Mouse (Mus musculus): ENCODE results near the gene Myo1d. TPM values are rescaled to one million over a fixed set of nuclear protein-coding genes. Genes with fewer than 3 reads are reported as not detected.

The Myo1d gene
- polyA plus RNA-seq, 1 experiment from 2014 or later = 1.8 TPM

- peaks cover 21% of the 10 kb centered on the region for H3K4me1 ChIP-seq (replicated peaks)
- ATAC-seq (ENCODE audit: low read depth) = no peak
- H3K4me2 ChIP-seq = no peak overlapping the region
- H3K9ac ChIP-seq = no peak overlapping the region
- H3K36me3 ChIP-seq = no peaks in the 10 kb centered on the region
- 66% methylated on average over 2 of the region's 2 CpGs for WGBS
- no peaks in the 10 kb centered on the region for H3K9me3 ChIP-seq
- no peak overlapping the region for H3K27ac ChIP-seq (replicated peaks)
- no peak overlapping the region for H3K4me3 ChIP-seq
- H3K27me3 ChIP-seq = 0 out of 2 replicates have a peak, but pooled peaks cover 3% of the 10 kb centered on the region
Observed at GRCm38 (mm10) chr11:80522852-80523251, 257.0 kb downstream of the Myo1d start.

- 63% methylated on average over 2 of the region's 2 CpGs for WGBS
- no peak overlapping the region for H3K9ac ChIP-seq
- ATAC-seq (ENCODE audit: low read depth) = no peak
Observed at GRCm38 (mm10) chr11:80521148-80521547, 258.7 kb downstream of the Myo1d start.

GRCm38 (mm10) chr11:80518421-80519367, 261.1 kb downstream of the Myo1d start:
- Histone ChIP-seq H3K4me2 (0 out of 2 replicates have a peak overlapping the region, but pooled peaks have one; percentile 3), H3K9ac (peak overlapping the region; percentile 34), H3K27ac (replicated peaks) (peak overlapping the region; percentile 83), H3K36me3 (no peaks in the 10 kb centered on the region), H3K27me3 (0 out of 2 replicates have a peak, but pooled peaks cover 3% of the 10 kb centered on the region), H3K4me3 (no peak overlapping the region), H3K4me1 (replicated peaks) (peaks cover 33% of the 10 kb centered on the region), H3K9me3 (no peaks in the 10 kb centered on the region)
- 12% methylated on average over 9 of the region's 9 CpGs for WGBS
- ATAC-seq (ENCODE audit: low read depth) = peak; percentile 94

More at GRCm38 (mm10) chr11:80521148-80521547, 258.7 kb downstream of the Myo1d start:
- Histone ChIP-seq H3K27ac (replicated peaks) (no peak overlapping the region), H3K4me3 (no peak overlapping the region), H3K4me1 (replicated peaks) (peaks cover 24% of the 10 kb centered on the region), H3K9me3 (no peaks in the 10 kb centered on the region), H3K27me3 (0 out of 2 replicates have a peak, but pooled peaks cover 3% of the 10 kb centered on the region), H3K4me2 (no peak overlapping the region), H3K36me3 (no peaks in the 10 kb centered on the region)

GRCm38 (mm10) chr11:80515895-80516294, 263.9 kb downstream of the Myo1d start:
- H3K36me3 ChIP-seq = no peaks in the 10 kb centered on the region
- H3K4me3 ChIP-seq = no peak overlapping the region
- H3K9me3 ChIP-seq = no peaks in the 10 kb centered on the region
- peaks cover 48% of the 10 kb centered on the region for H3K4me1 ChIP-seq (replicated peaks)
- H3K4me2 ChIP-seq = no peak overlapping the region
- H3K27ac ChIP-seq (replicated peaks) = no peak overlapping the region
- H3K27me3 ChIP-seq = peaks cover 8% of the 10 kb centered on the region; the same call in 1 of the 2 replicates
- H3K9ac ChIP-seq = no peak overlapping the region
- 89% methylated on average over 8 of the region's 8 CpGs for WGBS
- ATAC-seq (ENCODE audit: low read depth) = no peak

- no peak for ATAC-seq (ENCODE audit: low read depth)
- H3K9ac ChIP-seq = no peak overlapping the region
- 45% methylated on average over 1 of the region's 1 CpGs for WGBS
- H3K36me3 ChIP-seq = no peaks in the 10 kb centered on the region
- H3K27ac ChIP-seq (replicated peaks) = no peak overlapping the region
- H3K4me2 ChIP-seq = no peak overlapping the region
- peaks cover 14% of the 10 kb centered on the region for H3K27me3 ChIP-seq
- H3K4me1 ChIP-seq (replicated peaks) = peaks cover 48% of the 10 kb centered on the region
- no peaks in the 10 kb centered on the region for H3K9me3 ChIP-seq
- H3K4me3 ChIP-seq = no peak overlapping the region
Observed at GRCm38 (mm10) chr11:80515346-80515745, 264.5 kb downstream of the Myo1d start.

- no peak overlapping the region for H3K4me3 ChIP-seq
- no peak for ATAC-seq (ENCODE audit: low read depth)
- no peak overlapping the region for H3K27ac ChIP-seq (replicated peaks)
- 45% methylated on average over 7 of the region's 7 CpGs for WGBS
- H3K9ac ChIP-seq = no peak overlapping the region
- H3K9me3 ChIP-seq = no peaks in the 10 kb centered on the region
- peaks cover 43% of the 10 kb centered on the region for H3K4me1 ChIP-seq (replicated peaks)
- peaks cover 17% of the 10 kb centered on the region for H3K27me3 ChIP-seq
- no peaks in the 10 kb centered on the region for H3K36me3 ChIP-seq
- no peak overlapping the region for H3K4me2 ChIP-seq
Observed at GRCm38 (mm10) chr11:80513796-80514195, 266.0 kb downstream of the Myo1d start.

GRCm38 (mm10) chr11:80512313-80513056, 267.3 kb downstream of the Myo1d start:
- Histone ChIP-seq H3K36me3 (no peaks in the 10 kb centered on the region), H3K27ac (replicated peaks) (no peak overlapping the region), H3K4me1 (replicated peaks) (peaks cover 36% of the 10 kb centered on the region), H3K4me3 (no peak overlapping the region), H3K9ac (no peak overlapping the region), H3K9me3 (no peaks in the 10 kb centered on the region), H3K27me3 (peaks cover 17% of the 10 kb centered on the region), H3K4me2 (no peak overlapping the region)
- WGBS = 69% methylated on average over 19 of the region's 19 CpGs
- no peak for ATAC-seq (ENCODE audit: low read depth)

GRCm38 (mm10) chr11:80510124-80510523, 269.7 kb downstream of the Myo1d start:
- ATAC-seq (ENCODE audit: low read depth) = no peak
- WGBS = 91% methylated on average over 10 of the region's 10 CpGs

GRCm38 (mm10) chr11:80509176-80509506, 270.7 kb downstream of the Myo1d start:
- ATAC-seq (ENCODE audit: low read depth) = no peak
- Histone ChIP-seq H3K9ac (0 out of 2 replicates have a peak overlapping the region, but pooled peaks have one; percentile 38), H3K27ac (replicated peaks) (peak overlapping the region; percentile 4; the same call in 1 of the 2 replicates), H3K4me1 (replicated peaks) (peaks cover 49% of the 10 kb centered on the region), H3K4me3 (no peak overlapping the region), H3K9me3 (no peaks in the 10 kb centered on the region), H3K27me3 (peaks cover 17% of the 10 kb centered on the region), H3K36me3 (no peaks in the 10 kb centered on the region), H3K4me2 (no peak overlapping the region)
- WGBS = 73% methylated on average over 5 of the region's 5 CpGs

More at GRCm38 (mm10) chr11:80510124-80510523, 269.7 kb downstream of the Myo1d start:
- H3K27ac ChIP-seq (replicated peaks) = no peak overlapping the region
- peaks cover 43% of the 10 kb centered on the region for H3K4me1 ChIP-seq (replicated peaks)
- no peak overlapping the region for H3K4me3 ChIP-seq
- H3K36me3 ChIP-seq = no peaks in the 10 kb centered on the region
- no peak overlapping the region for H3K4me2 ChIP-seq
- H3K9me3 ChIP-seq = no peaks in the 10 kb centered on the region
- no peak overlapping the region for H3K9ac ChIP-seq
- H3K27me3 ChIP-seq = peaks cover 17% of the 10 kb centered on the region

- Histone ChIP-seq H3K4me1 (replicated peaks) (peaks cover 50% of the 10 kb centered on the region), H3K4me2 (no peak overlapping the region), H3K36me3 (no peaks in the 10 kb centered on the region), H3K27ac (replicated peaks) (peak overlapping the region; percentile 4; the same call in 1 of the 2 replicates), H3K4me3 (no peak overlapping the region), H3K27me3 (peaks cover 17% of the 10 kb centered on the region), H3K9ac (0 out of 2 replicates have a peak overlapping the region, but pooled peaks have one; percentile 38), H3K9me3 (no peaks in the 10 kb centered on the region)
- WGBS = 49% methylated on average over 19 of the region's 19 CpGs
- no peak for ATAC-seq (ENCODE audit: low read depth)
Observed at GRCm38 (mm10) chr11:80508361-80509175, 271.3 kb downstream of the Myo1d start.

GRCm38 (mm10) chr11:80507791-80508190, 272.0 kb downstream of the Myo1d start:
- no peaks in the 10 kb centered on the region for H3K9me3 ChIP-seq
- no peak for ATAC-seq (ENCODE audit: low read depth)
- H3K4me2 ChIP-seq = no peak overlapping the region
- H3K36me3 ChIP-seq = no peaks in the 10 kb centered on the region
- H3K4me3 ChIP-seq = no peak overlapping the region
- H3K9ac ChIP-seq = no peak overlapping the region
- H3K4me1 ChIP-seq (replicated peaks) = peaks cover 51% of the 10 kb centered on the region
- H3K27me3 ChIP-seq = peaks cover 13% of the 10 kb centered on the region
- 90% methylated on average over 6 of the region's 6 CpGs for WGBS
- no peak overlapping the region for H3K27ac ChIP-seq (replicated peaks)

All from neural tube, embryonic 13.5 days (tissue).